Mouse (Mus musculus) CD4-positive naive resting alpha-beta T cell, adult 57 days (primary cell): Measurements from ENCODE around the gene Efcab6. TPM values are rescaled to one million over a fixed set of nuclear protein-coding genes. Genes with fewer than 3 reads are reported as not detected.

ENCODE experiments used
- total RNA-seq: library from RNA; stranded (reverse); gene quantifications from one replicate; pipeline ENCODE4 v1.2.4, GENCODE M21; 2023

Efcab6 gene
- total RNA-seq, result not detected

GRCm38 (mm10) chr15:84065140-84065539 is at the start of gene Efcab6:
TSS of gene Efcab6 (minus strand) at chr15:84065379.

GRCm38 (mm10) chr15:84105105-84105923 is 40.1 kb upstream of the Efcab6 start, which contains the start of gene Sult4a1:
TSS of gene Sult4a1 (minus strand) at chr15:84105754.

Other genes with a start within 250 kb of the Efcab6 start
- not detected for gene Sult4a1, start 40.4 kb upstream of the Efcab6 start, total RNA-seq
- gene Pnpla5, start 57.8 kb upstream of the Efcab6 start, total RNA-seq, result not detected
- gene Pnpla3, start 102.5 kb upstream of the Efcab6 start, total RNA-seq, result not detected
- 68.4 TPM for gene Samm50, start 126.9 kb upstream of the Efcab6 start, total RNA-seq
- gene Parvb, start 166.7 kb upstream of the Efcab6 start, total RNA-seq, result 0.83 TPM